Mouse (Mus musculus) cerebellum, postnatal 4 days (tissue): Measurements from ENCODE around the gene Haus2.
A peak's percentile ranks its signal among the peaks of the same experiment; 100 is the strongest.
"Not testable (repeated sequence)": the region's sequence is repeated elsewhere in the genome, so short reads cannot be mapped to it uniquely, and the experiment has no call there.

ENCODE experiments used
- DNase-seq, 2 experiments: peaks; one replicate each; pipeline ENCODE4 v3.0.0; 2022; ENCODE audit warnings: low spot score in 2 of 2, mixed read lengths in 1 of 2

The Haus2 gene

DNA sequence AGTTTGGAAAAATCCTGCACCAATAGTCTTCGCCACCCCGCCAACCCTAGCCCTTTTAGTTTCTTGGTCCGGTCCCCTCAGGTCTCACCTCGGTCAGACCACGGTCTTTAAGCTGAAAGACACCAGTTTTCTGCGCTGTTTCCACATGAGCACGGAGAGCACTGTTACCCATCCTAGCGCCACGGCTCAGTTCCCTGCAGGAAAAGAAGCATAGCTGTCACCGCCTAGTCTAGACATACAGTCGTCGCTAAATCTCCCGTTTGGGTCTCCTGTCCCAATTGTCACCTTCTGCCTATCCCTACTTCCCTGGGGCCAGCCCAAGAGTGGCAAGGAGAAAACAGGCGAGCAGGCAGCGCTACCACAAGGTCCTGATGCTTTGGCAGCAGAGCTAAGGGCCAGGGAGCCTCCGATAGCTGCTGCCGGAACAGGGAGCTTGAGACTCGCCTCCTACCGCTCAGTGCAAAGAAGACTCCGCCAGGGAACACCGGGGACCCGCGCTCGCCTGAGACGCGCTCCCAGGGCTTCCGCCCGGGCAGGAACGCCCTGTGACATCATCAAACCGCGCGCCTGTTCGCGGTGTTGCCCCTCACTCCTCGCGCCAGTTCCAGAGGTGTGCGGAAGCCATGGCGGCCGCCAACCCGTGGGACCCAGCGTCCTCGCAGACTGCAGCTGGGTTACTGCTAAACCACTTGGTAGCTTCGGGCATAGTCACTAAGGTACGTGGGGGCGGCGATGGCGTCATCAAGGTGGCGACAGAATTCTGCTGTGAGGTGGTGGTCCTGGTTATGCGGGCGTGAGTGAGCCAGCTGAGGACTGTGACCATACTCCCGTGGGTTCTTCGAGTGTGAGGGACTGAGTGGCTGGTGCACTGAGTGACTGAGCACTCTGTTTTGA, at the start of gene Haus2, which contains the start of gene Lrrc57:
TSS of gene Haus2 (plus strand) at position 554 of the 894 bp plus-strand sequence.
TSS of gene Lrrc57 (minus strand) at position 691 of the 894 bp plus-strand sequence.
- DNase-seq = peak; percentile 85 to 92

DNA sequence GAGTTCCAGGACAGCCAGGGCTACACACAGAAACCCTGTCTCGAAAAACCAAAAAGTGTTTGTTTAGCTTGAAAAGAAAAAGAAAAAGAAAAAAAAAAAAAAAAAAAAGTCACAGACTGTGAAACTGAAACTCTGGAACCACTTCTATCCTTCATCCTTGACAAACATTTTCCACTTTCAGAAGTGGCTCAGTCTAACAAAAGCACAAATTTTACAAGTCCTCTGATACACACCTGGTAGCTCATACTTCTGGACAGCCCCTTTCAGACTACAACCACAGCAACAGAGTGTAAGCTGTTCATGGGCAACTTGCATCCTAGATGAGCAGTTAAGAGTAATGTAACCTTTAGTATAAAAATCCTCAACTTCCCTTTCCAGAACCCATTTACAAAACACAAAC, 47.7 kb upstream of the Haus2 start:
- no peak for DNase-seq

DNA sequence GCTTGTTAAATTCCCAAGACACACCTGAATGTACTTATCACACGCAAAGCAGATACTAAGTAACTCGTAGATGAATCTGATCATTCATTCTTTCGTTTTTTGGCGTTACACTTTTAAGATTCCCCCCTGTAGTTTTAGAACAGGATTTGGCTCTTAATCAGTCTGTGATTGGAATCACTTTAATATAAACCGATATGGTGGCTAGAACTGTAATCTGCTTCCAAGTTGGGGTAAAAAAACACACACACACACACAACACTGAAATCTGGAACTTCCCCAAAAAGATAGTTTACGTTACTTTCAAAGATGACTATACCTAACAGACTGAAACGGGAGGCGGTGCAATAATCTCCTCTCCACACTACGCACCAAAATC, 46.3 kb upstream of the Haus2 start:
- no peak for DNase-seq

DNA sequence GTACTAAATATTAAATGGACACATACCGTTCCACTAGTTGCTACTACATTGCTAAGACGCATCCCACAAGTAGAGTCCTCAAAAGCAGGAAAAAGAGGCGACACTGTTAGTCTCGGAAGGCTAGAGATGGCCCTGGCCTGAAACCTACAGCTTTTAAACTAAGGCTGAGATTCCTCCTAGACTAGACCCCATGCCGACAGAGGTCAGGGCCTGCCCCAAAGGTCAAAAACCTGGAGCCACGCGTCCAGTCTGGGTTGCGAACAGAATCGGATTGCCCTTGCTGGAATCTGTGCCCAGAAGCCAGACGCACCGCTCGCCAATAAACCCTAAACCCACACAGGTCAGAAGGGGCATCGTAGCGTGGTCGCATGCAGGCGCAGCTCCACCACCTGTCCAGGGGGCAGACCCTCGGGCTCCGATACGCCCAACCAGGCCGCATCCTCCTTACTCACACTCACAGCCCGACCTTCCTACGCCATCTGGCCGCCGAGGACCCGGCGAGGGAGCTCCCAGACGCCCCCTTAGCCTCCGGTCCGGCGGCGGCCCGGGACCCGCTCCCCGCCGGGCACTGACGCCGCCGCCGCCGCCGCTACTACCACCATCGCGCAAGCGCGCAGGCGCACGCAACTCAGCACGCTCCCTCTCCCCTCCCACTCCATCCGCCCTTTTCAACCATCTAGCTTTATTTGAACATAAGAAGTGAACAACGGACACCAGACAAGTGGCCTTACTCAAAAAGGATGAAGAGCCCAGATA, 45.8 kb upstream of the Haus2 start, which contains the start of gene Zfp106:
TSS of gene Zfp106 (minus strand) at position 609 of the 756 bp plus-strand sequence.
- DNase-seq = peak; percentile 72 to 77

DNA sequence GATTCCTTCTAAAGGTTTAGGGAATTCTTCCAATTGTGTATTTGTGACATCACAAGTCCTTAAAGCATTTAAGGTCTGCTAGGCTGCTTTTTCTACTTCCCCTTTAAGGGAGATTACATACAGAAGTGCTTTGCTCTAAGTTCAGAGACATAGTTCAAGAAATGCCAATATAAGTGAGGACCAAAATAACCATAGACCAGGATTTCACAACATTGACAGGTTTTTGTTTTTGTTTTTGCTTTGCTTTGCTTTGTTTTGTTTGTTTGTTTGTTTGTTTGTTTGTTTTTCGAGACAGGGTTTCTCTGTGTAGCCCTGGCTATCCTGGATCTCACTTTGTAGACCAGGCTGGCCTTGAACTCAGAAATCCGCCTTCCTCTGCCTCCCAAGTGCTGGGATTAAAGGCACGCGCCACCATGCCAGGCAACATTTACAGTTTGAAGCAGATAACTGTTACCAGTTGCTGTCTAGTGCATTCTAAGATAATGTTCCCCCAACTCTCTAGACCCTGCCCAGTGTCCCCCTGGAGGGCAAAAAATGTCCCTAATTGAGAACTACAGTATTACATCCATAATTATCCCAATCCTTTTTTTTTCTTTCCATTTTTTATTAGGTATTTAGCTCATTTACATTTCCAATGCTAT, 44.5 kb upstream of the Haus2 start:
- DNase-seq = not testable (repeated sequence)

DNA sequence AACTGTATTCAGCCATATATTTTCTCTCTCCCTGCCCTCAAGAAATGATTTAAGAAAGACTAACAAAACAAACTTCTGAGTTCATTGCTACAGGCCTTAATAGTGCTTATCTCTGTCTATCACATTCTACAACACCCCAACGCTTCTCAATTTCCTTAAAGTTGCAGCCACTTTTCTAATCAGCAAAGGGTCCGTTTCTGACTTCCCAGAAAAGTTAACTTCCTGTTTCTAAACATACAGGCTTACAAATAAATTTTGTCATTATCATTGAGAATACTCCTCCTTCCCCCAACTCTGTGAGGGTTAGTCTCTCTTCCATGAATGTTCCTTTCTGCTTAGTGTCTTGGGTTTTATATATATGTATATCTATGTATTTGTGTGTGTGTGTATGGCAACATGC, 43.8 kb upstream of the Haus2 start:
- no peak for DNase-seq

DNA sequence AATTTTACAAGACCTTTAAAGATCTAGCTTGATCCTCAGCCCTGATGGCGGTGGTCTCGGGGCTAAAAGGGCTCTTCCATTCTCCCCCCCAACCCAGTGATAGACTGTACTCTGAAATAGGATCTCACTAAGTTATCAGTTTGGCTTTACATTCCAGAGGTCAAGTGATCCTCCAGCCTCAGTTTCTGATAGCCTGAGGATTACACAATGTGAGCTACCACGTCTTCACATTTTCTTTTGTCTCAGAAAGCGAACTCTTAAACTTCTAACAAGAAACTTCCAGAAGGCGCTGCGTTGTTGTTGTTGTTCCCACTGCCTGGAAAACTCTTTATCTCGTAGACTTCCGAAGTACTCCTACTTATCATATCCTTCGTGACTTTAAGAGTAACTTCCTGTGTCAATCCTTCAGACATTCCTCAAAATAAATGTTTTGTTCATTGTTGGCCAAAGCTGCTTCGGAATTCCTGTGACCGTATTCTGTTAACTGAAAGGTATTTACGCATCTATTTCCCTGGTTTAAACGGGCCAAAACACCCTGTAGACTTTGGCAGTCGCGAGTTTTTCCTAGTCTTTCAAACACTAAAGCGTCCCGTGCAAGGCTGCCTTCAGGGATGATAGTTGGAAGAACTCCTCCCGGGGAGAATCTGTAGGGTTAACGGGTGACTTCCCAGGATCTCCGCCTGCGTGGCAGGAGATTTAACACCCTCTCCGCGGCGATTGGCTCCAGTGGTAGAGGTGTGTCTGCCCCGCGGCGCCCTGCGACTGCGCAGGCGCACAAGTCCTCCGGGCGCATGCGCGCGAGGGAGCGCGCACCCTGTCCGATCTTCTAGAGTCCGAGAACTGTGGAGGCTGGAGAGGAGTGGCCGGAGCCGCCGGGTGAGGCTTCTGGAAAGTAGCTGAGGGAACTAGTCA, 42.0 kb upstream of the Haus2 start, which contains the start of gene Snap23:
TSS of gene Snap23 (plus strand) at position 786 of the 912 bp plus-strand sequence.
- peak; percentile 85 to 94 for DNase-seq

DNA sequence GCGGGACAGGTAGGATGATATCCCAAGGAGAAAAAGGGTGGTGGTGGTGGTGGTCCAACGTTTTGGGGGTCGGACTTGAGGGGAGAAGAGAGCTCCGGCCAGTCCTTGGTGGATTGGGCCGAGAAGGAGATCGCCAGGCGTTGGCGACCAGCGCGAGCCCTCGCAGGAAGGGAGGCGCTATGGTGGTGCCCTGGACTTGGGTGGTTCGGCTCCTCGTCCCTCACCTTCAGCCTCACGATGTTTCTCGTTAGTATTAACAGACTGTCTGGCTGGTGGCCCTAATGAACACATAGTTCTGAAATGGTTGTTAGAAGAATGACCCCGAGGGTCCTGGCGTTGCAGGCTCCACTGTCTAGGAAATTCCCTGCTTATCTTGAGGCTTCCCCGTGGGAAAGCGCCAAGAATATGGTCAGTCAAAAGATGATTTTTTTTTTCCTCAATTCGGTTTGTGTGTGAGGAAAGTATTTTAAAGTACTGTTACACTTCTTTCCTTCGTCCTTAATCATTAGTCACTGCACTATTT, 41.3 kb upstream of the Haus2 start:
- DNase-seq = no peak

DNA sequence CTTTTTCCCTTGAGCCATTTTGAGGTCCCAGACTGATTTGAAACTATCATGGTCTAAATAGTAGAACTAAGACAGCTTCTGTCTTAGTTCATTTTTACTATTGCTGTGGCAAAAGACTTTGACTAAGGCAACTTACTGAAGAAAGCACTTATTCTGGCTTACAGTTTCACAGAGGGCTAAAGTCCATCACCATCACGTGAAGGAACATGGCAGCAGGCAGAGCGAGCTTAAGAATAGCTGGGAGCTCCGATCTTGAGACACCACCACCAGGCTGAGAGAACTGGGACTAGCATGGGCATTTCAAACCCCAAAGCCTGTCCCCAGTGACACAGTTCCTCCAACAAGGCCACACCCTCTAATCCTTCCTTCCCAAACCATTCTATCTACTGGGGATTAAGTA, 38.1 kb upstream of the Haus2 start:
- no peak for DNase-seq

DNA sequence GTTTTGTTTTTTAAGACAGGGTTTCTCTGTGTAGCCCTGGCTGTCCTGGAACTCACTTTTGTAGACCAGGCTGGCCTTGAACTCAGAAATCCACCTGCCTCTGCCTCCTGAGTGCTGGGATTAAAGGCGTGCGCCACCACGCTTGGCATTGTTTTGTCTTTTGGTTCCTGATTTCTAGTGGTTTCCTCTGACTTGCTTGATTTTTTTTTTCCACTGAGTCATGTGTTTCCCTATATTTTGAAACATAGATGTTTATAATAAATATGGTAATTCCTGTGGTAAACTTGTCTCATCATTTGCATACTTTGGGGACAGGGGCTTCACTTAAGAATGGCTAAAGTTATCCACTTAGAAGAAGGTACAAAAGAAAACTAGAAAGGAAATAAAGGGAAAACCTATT, 37.0 kb upstream of the Haus2 start:
- DNase-seq = not testable (repeated sequence)

DNA sequence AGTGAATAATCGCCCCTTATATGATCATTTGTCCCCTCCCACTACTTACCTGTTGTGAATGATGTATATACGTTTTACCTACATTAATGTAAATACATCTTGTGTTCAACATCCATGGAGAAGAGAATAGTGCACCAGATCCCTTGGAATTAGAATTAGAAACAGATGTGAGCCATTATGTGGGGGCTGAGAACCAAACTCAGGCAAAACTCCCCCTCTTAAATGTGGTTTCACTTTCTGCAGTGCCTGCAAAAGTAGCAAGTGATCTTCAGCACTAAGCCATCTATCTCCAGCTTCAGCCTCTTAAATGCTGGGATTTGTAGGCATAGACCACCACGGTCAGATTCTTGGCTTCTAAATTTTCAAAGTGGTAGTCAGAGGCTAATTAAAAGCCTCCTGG, 34.1 kb upstream of the Haus2 start:
- no peak for DNase-seq

DNA sequence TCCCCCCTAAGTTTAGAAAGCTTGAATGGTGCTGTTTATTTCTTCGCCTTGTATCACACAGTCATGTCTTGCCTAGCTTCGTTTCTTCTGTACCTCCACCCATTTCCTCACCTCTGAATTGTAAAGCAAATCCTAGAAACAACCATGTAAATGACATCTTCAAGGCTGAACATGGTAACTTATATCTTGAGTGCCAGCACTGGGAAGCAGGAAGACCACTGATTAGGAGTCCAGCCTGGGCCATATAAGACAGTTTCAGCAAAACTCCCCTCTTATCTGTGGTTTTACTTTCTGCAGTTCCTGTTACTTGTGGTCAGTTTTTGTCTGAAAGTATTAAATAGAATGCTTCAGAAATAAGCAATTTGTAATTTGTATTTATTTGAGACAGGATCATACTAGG, 33.2 kb upstream of the Haus2 start:
- no peak for DNase-seq

DNA sequence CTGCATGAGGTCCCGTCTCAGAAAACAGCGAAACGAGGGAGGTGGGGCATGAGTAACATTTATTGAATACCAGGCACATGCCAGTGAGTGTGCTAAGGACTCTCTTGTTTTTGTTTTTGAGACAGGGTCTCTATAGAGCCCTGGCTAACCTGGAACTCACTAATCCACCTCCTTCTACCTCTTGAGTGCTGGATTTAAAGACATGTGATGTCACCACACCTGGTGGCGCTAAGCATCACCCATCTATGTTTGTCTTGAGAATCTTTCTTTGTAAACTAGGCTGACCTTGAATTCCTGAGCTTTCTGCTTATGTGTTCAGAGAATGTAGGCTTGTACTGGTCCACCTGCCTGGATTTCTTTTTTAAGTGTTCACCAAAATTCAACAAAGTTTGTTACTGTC, 31.4 kb upstream of the Haus2 start:
- no peak for DNase-seq

DNA sequence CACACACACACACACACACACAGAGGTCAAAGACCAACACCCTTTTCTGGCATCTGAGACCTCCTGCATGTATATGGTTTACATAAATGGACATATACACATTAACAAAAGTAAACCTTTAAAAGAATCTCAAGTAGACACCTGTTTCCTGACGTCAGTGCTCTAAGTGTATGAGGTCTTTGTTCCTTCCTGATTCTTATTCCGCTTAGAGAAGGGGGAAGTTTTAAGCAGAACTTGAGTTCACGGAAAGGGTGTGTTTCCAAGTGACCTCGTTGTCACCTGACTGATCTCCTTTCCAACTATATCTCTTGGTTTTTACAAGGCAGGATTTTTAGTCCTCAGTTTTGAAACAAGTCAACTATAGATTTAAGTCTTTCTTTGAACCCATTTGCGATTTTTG, 30.9 kb upstream of the Haus2 start:
- no peak for DNase-seq

DNA sequence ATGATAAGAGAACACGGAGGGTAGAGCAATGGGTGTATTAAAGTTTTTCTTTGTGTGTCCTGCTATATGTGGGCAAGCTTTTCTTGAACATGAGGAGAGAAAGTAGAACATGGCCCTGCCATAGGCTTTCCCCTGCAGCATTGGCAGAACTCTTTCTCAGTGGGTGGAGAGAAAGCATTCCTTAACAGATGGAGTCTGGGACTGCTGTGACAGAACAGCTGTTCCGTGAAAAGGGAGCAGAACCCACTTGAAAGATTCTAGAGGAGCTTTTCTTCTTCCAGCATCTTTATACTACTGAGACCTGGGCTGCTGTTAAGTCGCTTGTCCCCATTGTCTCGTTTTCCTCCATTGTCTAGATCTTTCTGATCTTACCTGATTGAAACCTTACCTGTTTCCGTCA, 19.4 kb upstream of the Haus2 start:
- DNase-seq = no peak

DNA sequence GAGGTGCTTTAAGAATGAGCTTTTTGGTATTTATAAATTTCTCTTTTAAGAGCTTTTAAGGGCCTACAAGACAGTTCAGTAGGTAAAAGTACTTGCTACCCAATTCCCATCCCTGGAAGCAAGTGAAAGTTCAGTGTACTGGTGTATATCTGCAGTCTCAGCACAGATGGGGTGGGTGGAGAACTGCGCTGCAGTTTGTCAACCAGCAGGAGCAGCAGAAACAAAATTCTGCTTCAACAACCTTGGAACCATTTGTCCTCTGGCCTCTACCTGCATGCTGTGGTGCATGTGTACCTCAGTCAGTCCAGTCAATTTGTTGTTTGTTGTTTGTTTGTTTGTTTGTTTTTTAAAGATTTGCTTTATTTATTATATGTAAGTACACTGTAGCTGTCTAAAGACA, 17.0 kb upstream of the Haus2 start:
- DNase-seq = no peak

DNA sequence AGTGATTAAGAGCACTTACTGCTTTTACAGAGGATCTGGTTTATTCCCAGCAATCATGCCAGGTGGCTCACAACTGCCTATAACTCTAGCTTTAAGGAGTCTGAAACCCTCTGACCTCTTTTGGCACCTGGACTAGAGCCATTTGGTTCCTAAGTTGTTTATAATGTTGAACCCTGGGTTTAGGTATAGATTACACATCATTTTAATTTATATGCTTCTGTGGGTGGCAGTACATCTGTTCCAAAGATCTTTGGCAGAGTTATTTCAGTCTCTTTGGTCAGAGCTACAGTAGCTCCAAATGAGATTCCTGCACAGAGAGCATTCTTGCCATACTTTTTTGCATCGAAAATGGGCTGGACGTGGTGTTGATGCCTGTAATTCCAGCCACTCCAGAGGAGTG, 11.4 kb upstream of the Haus2 start:
- no peak for DNase-seq

DNA sequence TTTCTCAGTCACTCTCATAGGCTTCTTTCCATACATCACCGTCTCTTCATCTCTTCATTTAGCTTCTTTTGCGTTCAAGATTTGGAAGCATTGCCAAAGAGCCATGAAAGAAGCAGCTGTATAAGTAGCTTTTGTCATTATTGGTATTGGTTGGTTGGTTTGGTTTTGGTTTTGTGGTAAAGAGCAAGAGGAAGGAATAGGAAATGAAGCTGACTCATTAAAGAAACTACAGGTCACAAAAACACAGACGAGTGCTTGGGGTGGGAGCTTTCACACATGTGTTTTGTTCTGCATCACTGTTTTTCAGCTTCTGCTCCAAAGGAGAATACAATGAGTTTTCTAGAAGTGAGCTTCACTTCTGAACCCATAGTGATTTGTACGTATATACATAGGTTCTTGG, 9.7 kb upstream of the Haus2 start:
- DNase-seq = no peak

DNA sequence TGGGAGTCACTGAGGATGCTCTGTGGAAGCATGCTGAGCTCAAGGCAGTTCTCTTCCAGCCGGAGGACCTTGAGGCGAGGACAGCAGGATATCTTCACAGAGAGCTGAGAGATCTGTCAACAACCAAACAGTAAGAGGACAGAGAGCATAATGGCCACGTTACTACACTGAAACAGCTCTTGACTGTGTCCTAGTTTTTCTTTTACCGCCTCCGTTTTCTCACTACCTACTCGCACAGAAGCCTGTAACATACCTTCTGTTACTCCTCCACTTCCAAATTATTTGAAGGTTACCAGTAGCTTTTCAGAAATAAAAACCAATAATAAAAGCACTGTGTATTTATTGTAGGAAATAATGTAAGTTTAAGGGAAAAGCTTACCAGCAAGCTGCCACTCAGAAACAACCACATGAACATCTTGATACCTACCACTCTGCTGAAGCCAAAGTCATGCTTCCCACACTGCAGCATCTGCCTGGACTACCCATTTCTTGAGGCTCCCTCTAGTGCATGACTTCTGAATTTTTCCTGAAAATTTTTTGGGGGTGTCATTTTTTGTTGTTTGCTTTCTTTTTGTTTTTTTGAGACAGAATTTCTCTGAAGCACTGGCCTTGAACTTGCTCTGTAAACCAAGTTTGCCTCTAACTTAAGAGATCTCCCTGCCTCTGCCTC, 3.0 kb upstream of the Haus2 start:
- no peak for DNase-seq
